Mouse (Mus musculus) retina, postnatal 7 days (tissue): ENCODE data around the gene Gm45337.
"Not testable (repeated sequence)": the region's sequence is repeated elsewhere in the genome, so short reads cannot be mapped to it uniquely, and the experiment has no call there.

Experiments used
- DNase-seq: peaks from one replicate; pipeline ENCODE4 v3.0.0-alpha.2; 2012; ENCODE audit warnings: low read depth, low spot score

The Gm45337 gene

GRCm38 (mm10) chr7:142144507-142144906 is at the start of gene Gm45337:
TSS of gene Gm45337 (minus strand) at chr7:142144607.
- no peak for DNase-seq

DNA sequence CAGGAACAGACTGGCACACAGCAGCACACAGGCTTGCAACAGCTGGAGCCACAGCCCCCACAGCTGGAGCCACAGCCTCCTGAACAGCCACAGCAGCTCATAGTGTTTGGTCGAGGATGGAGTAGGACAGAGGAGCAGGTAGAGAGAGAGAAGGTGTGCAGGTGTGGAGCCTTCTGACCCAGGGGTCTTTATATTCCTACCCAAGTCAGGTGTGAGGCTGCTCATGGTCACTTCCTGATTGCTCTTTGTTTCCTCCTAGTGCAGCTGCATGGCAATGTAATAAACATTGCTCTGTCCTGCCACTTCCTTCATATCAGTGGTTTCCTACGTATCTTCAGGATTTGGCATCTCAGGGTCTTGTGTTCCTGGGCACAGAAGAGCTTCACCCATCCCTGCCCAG is 45.9 kb upstream of the Gm45337 start, which contains the start of gene Gm10153:
Gene Gm10153, minus strand, starts transcription at position 101 of the 400 bp plus-strand sequence.
- no peak for DNase-seq

DNA sequence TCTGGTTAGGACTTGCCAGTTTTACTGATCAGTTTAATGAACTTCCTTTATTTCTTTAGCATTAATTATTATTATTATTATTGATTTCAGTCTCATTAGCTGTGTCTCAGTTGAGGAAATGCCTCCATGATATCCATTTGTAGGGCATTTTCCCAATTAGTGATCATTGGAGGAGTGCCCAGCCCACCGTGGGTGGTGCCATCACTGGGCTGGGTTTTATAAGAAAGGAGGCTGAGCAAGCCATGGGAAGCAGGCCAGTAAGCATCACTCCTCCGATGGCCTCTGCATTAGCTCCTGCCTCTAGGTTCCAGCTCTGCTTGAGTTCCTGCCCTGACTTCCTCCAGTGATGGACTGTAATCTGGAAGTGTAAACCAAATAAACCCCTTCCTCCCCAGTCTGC is 43.7 kb upstream of the Gm45337 start:
- DNase-seq: no peak

GRCm38 (mm10) chr7:142181021-142181420 is 36.6 kb upstream of the Gm45337 start:
- DNase-seq: no peak

DNA sequence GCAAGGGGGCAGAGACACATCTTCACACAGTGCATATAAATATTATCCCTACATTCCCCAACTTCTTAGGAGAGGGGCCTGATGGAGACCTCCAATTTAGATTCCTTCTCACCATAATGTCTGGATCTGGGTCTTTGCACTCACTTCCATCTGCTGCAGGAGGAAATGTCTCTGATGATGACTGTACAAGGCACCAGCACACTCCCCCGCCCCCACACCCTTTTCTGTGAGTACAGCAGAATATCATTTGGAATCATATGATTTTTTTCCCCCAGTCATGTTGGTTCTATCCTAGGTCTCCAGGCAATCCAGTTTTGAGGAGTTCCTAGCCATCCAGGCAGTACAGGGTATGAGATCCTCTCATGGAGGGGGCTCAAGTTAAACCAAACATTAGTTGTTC is 34.3 kb upstream of the Gm45337 start:
- no peak for DNase-seq

- not testable (repeated sequence) for DNase-seq
These were observed 31.5 kb upstream of the Gm45337 start, which contains the start of gene Krtap5-2 for GRCm38 (mm10) chr7:142175905-142176304. TSS of gene Krtap5-2 (minus strand) at chr7:142176005.

- DNase-seq: peak; percentile 11
These were observed 25.4 kb upstream of the Gm45337 start for GRCm38 (mm10) chr7:142169836-142170235.

GRCm38 (mm10) chr7:142165639-142166038 is 21.2 kb upstream of the Gm45337 start, which contains the start of gene Gm4553:
TSS of gene Gm4553 (minus strand) at chr7:142165739.
- not testable (repeated sequence) for DNase-seq

DNA sequence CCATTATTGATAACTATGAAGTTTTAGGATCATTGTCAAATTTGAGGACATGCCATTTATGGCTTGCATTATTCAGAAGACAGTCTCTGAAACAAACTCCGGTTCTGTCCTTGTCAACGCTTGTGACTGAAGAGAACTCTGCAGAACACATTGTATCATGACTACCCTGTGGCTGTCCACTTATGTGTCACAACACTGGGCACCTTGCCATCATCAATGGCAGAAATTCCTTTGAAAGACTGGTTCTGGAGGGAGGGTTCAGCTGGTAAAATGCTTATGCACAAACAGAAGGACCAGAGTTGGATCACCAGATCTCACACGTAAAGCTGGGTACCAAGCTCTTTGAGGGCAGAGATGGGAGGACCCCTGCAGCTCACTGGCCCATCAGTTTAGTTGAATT is 15.0 kb upstream of the Gm45337 start:
- DNase-seq: no peak

DNA sequence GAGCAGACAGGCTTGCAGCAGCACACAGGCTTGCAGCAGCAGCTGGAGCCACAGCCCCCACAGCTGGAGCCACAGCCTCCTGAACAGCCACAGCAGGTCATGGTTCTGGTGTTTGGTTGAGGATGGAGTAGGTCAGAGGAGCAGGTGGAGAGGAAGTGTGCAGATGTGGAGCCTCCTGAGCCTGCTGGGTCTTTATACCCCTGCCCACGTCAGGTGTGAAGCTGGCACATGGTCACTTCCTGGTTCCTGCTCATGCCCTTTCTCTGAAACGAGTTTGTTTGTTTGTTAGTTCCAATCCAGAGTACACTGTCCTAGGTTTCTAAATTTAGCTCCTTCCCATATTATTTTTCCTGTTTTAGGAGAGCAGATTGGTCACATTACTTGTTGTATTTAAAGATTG is 12.6 kb upstream of the Gm45337 start, which contains the start of gene Gm29735:
Gene Gm29735, minus strand, starts transcription at position 101 of the 400 bp plus-strand sequence.
- not testable (repeated sequence) for DNase-seq

DNA sequence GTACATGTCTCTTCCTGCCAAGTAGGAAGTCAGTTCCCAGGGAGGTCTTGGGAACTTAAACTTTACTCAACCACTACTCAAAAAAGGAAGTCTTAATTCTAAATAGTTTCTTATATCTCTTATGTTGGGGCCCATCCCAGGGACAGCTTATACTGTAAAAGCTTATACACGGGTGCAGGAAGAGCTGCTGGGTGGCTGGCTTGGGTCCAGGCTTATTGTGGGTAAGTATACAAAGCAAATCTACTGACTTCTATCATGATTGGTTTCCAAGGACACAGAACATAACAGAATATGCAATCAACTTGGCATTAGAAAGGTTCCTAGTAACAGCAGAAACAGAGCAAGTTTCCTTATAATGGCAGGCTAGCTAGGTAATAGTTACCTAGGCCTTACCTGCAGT is 10.9 kb upstream of the Gm45337 start:
- no peak for DNase-seq

- no peak for DNase-seq
These were observed 7.8 kb upstream of the Gm45337 start for GRCm38 (mm10) chr7:142152191-142152590.

- DNase-seq: no peak
These were observed 4.2 kb upstream of the Gm45337 start for GRCm38 (mm10) chr7:142148633-142149032.

DNA sequence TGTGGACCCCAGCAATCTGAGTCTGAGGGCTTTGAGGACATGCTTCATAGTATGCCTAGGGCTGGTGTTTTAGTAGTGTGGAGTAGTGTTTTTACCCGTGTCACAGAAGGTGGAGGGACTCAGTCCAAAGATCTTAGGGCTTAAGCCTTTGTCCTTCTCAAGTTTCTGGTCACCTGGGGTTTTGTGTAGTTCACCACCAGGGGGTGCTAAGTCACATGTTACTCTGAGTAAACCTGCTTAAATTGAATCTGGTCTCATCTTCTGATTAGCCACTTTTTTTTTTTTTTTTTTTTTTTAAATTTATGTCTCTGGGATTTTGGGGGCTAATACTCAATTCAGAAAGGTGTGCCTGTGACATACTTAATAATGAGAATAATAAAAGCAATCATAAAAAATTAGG is 1.6 kb upstream of the Gm45337 start:
- DNase-seq: peak; percentile 41

DNA sequence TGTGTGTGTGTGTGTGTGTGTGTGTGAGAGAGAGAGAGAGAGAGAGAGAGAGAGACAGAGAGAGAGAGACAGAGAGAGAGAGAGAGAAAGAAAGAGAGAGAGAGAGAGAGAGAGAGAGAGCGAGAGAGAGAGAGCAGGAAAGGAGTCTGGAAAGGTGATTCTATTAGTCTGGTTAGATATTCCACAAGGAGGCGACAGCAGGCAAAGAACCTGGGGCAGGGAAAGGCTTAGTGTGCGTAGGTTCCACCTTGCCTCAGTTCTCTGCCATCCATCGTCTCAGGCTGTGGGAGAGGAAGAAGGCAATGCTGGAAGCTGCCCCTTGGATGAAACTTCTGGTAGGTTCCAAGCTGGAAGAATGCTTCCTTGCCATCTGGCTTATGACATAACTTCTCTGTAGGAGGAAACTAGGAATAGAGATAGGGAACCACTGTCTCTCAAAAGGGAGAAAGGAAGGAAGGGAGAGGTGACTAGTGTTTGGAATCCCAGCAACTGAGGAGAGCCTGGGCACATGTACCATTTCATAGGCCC is 1.1 kb upstream of the Gm45337 start:
- no peak for DNase-seq

GRCm38 (mm10) chr7:142143506-142144010 is 849 bp downstream of the Gm45337 start:
- not testable (repeated sequence) for DNase-seq

DNA sequence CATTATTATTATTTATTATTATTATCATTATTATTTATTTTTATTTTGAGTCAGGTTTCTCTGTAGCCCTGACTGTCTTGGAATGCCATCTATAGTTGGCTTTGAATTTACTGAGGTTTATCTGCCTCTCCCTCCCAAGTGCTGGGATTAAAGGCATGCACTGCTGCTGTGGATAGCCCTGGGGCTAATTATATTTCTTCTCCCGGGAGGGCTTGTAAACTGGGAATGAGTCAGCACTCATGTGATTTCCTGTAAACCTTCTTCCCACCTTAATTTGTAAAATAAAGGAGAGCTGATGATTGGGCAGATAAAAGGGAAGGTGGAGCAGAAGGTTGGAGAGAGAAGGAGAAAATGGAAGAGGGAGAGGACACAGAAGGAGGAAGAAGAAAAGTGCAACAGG is 3.7 kb downstream of the Gm45337 start:
- no peak for DNase-seq

DNA sequence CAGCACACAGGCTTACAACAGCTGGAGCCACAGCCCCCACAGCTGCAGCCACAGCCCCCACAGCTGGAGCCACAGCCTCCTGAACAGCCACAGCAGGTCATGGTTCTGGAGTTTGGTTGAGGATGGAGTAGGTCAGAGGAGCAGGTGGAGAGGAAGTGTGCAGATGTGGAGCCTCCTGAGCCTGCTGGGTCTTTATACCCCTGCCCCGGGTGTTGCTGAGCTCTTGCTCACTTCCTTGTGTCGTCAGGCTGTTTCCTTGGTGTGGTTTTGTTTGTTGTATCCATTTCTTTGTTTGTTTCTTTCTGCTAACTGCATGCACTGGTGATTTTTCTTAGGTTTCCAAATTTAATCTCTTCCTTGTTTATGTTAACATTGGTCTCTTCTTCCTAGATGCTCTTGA is 8.5 kb downstream of the Gm45337 start, which contains the start of gene Gm39115:
Gene Gm39115, minus strand, starts transcription at position 101 of the 400 bp plus-strand sequence.
- not testable (repeated sequence) for DNase-seq

- peak; percentile 49 for DNase-seq
These were observed 10.0 kb downstream of the Gm45337 start for GRCm38 (mm10) chr7:142134206-142134995.

GRCm38 (mm10) chr7:142128843-142129242 is 15.6 kb downstream of the Gm45337 start:
- no peak for DNase-seq

GRCm38 (mm10) chr7:142120629-142121028 is 23.8 kb downstream of the Gm45337 start, which contains the start of gene Gm45618:
TSS of gene Gm45618 (minus strand) at chr7:142120729.
- DNase-seq: not testable (repeated sequence)

DNA sequence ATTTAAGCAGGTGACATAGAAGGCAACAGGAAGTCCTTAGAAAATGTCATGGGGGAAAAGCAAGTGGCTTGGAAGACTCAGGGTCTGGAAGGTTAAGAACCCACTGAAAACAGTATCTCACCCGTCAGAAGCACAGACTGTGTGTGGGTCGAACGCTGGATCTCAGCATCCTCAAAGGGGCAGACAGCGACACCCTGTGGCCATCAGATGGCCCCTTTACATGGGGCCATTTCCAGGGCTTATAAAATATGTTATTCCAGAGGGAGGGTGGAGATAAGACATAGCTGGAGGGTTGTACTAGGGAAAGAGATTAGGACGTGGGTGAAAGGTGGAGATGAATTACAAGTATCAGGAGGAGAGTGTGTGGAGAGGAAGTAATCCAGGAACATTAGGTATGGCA is 24.8 kb downstream of the Gm45337 start:
- peak; percentile 27 for DNase-seq
